Mouse (Mus musculus) heart, postnatal 0 days (tissue): ENCODE data around the gene Prss38. TPM values are rescaled to one million over a fixed set of nuclear protein-coding genes. Genes with fewer than 3 reads are reported as not detected.

Source experiments
- ATAC-seq: fragments of 200-750 bp; cut with Nextera tagmentation; 2 replicates; pipeline ENCODE4 v1.8.0; 2017; ENCODE audit warnings: low read depth, moderate number of reproducible peaks, moderate library complexity; ENCODE audit not compliant: insufficient read depth
- DNase-seq: peaks from one replicate; pipeline ENCODE4 v3.0.0-alpha.2; 2016; ENCODE audit warnings: low spot score
- H3K27ac ChIP-seq: fragments of 300-500 bp; sonication (generic); 2 replicates; pipeline ENCODE4 v1.5.1; 2014; ENCODE audit warnings: low read depth, mild to moderate bottlenecking
- H3K27me3 ChIP-seq: fragments of 300-500 bp; sonication (generic); 2 replicates; pipeline ENCODE4 v1.6.1; 2014; ENCODE audit warnings: low read length, mixed read lengths; ENCODE audit not compliant: control insufficient read depth, insufficient read depth
- H3K36me3 ChIP-seq: fragments of 300-500 bp; sonication (generic); replicated peaks from 2 replicates; pipeline ENCODE4 v1.6.1; 2014; ENCODE audit warnings: low read length, mixed read lengths; ENCODE audit not compliant: control insufficient read depth, insufficient read depth
- H3K4me1 ChIP-seq: fragments of 300-500 bp; sonication (generic); 2 replicates; pipeline ENCODE4 v1.6.1; 2014; ENCODE audit warnings: antibody characterized with exemption; ENCODE audit not compliant: control insufficient read depth, insufficient read depth
- H3K4me2 ChIP-seq: fragments of 300-500 bp; sonication (generic); 2 replicates; pipeline ENCODE4 v1.6.1; 2014; ENCODE audit warnings: low read depth, mild to moderate bottlenecking, low read length, moderate library complexity
- H3K4me3 ChIP-seq: fragments of 300-500 bp; sonication (generic); 2 replicates; pipeline ENCODE4 v1.5.1; 2014; ENCODE audit warnings: low read depth, low read length
- H3K9ac ChIP-seq: fragments of 300-500 bp; sonication (generic); replicated peaks from 2 replicates; pipeline ENCODE4 v1.6.1; 2014; ENCODE audit warnings: low read depth, low read length, mixed read lengths
- H3K9me3 ChIP-seq: fragments of 300-500 bp; sonication (generic); replicated peaks from 2 replicates; pipeline ENCODE4 v1.6.1; 2016; ENCODE audit warnings: low read length; ENCODE audit not compliant: control insufficient read depth
- CTCF ChIP-seq: IDR thresholded peaks from 2 replicates; pipeline ENCODE4 v1.5.1; 2016; ENCODE audit warnings: antibody characterized with exemption, control low read depth, low read depth
- EP300 ChIP-seq: IDR thresholded peaks from 2 replicates; pipeline ENCODE4 v1.6.1; 2016; ENCODE audit warnings: antibody characterized with exemption, low read depth
- WGBS: fragments of 180-500 bp; shearing (Covaris S2); extraction: QIAGEN DNeasy Blood & Tissue Kit; methylation state at CpG from one replicate; pipeline ENCODE4 v1.1.7; 2014; 5-methylcytosine and 5-hydroxymethylcytosine counted together
- microRNA-seq: library from miRNA; unstranded; fragments of <30 nt; microRNA quantifications from one replicate; pipeline ENCODE4, GENCODE M21; 2016
- polyA plus RNA-seq: library from polyadenylated mRNA; unstranded; fragments of >200 nt; fragmentation: Nextera tagmentation; extraction: Ambion mirVana; gene quantifications from 2 replicates; pipeline ENCODE4 v1.2.1, GENCODE M21; 2015
- total RNA-seq: library from RNA; depleted of rRNA; stranded (reverse); fragments of >200 nt; gene quantifications from 2 replicates; pipeline ENCODE4 v1.2.3, GENCODE M21; 2014; ENCODE audit warnings: low replicate concordance; rRNA removed

Gene Prss38
- total and polyA plus RNA-seq, 2 experiments from 2014 or later, result not detected

GRCm38 (mm10) chr11:59322988-59323387 is 52.5 kb downstream of the Prss38 start:
- TF ChIP-seq EP300 (no peak), CTCF (no peak)
- no peak for DNase-seq

More at GRCm38 (mm10) chr11:59322988-59323387, 52.5 kb downstream of the Prss38 start:
- Histone ChIP-seq H3K4me3 (no peak overlapping the region), H3K4me2 (no peak overlapping the region), H3K36me3 (no peaks in the 10 kb centered on the region), H3K4me1 (no peaks in the 10 kb centered on the region), H3K9ac (no peak overlapping the region), H3K27ac (no peak overlapping the region), H3K9me3 (no peaks in the 10 kb centered on the region), H3K27me3 (0 out of 2 replicates have a peak, but pooled peaks cover 4% of the 10 kb centered on the region)
- WGBS, result 86% methylated on average over 3 of the region's 3 CpGs
- ATAC-seq, result no peak

Small RNA genes within 50 kb of the gene (microRNA-seq; reads per million reads assigned to microRNA genes)
- gene Gm24756, result not detected

Other genes with a start within 250 kb of the Prss38 start
- 225 and 245 TPM in 2 replicates for gene Obscn, start 239.3 kb downstream of the Prss38 start, total RNA-seq
- gene Obscn, start 239.3 kb downstream of the Prss38 start, polyA plus RNA-seq, result 106 and 107 TPM in 2 replicates
- gene Iba57, start 211.9 kb downstream of the Prss38 start, total RNA-seq, result 10.2 and 12.4 TPM in 2 replicates
- 10.7 and 11.0 TPM in 2 replicates for gene Iba57, start 211.9 kb downstream of the Prss38 start, polyA plus RNA-seq
- gene Gjc2, start 192.4 kb downstream of the Prss38 start, total RNA-seq, result 0.08 and 0.12 TPM in 2 replicates
- gene Gjc2, start 192.4 kb downstream of the Prss38 start, polyA plus RNA-seq, result 0.63 and 0.75 TPM in 2 replicates
- 47.5 and 60.3 TPM in 2 replicates for gene Guk1, start 183.4 kb downstream of the Prss38 start, total RNA-seq
- 138 and 146 TPM in 2 replicates for gene Guk1, start 183.4 kb downstream of the Prss38 start, polyA plus RNA-seq
- gene Mrpl55, start 173.2 kb downstream of the Prss38 start, total RNA-seq, result 174 and 187 TPM in 2 replicates
- gene Mrpl55, start 173.2 kb downstream of the Prss38 start, polyA plus RNA-seq, result 196 and 199 TPM in 2 replicates
- 1.6 TPM in 1 of 2 replicates, not detected in the other for gene 2310033P09Rik, start 167.3 kb downstream of the Prss38 start, total RNA-seq
- gene 2310033P09Rik, start 167.3 kb downstream of the Prss38 start, polyA plus RNA-seq, result 19.9 and 21.4 TPM in 2 replicates
- 336 and 378 TPM in 2 replicates for gene Arf1, start 147.4 kb downstream of the Prss38 start, total RNA-seq
- 533 and 540 TPM in 2 replicates for gene Arf1, start 147.4 kb downstream of the Prss38 start, polyA plus RNA-seq
- not detected in 2 replicates for gene Wnt3a, start 84.9 kb downstream of the Prss38 start, total RNA-seq
- gene Wnt3a, start 84.9 kb downstream of the Prss38 start, polyA plus RNA-seq, result not detected in 2 replicates
- gene Wnt9a, start 68.7 kb downstream of the Prss38 start, total RNA-seq, result 3.4 and 4.0 TPM in 2 replicates
- gene Wnt9a, start 68.7 kb downstream of the Prss38 start, polyA plus RNA-seq, result 2.8 and 2.9 TPM in 2 replicates
- 11.8 and 15.1 TPM in 2 replicates for gene Jmjd4, start 74.4 kb upstream of the Prss38 start, total RNA-seq
- gene Jmjd4, start 74.4 kb upstream of the Prss38 start, polyA plus RNA-seq, result 7.6 and 8.9 TPM in 2 replicates
- 47.1 and 87.2 TPM in 2 replicates for gene Snap47, start 75.5 kb upstream of the Prss38 start, total RNA-seq
- gene Snap47, start 75.5 kb upstream of the Prss38 start, polyA plus RNA-seq, result 57.9 and 60.4 TPM in 2 replicates
- gene Zfp867, start 96.8 kb upstream of the Prss38 start, total RNA-seq, result 4.1 and 8.3 TPM in 2 replicates
- gene Zfp867, start 96.8 kb upstream of the Prss38 start, polyA plus RNA-seq, result 6.4 and 6.5 TPM in 2 replicates
- 20.6 and 21.4 TPM in 2 replicates for gene Zkscan17, start 151.1 kb upstream of the Prss38 start, total RNA-seq
- gene Zkscan17, start 151.1 kb upstream of the Prss38 start, polyA plus RNA-seq, result 8.7 and 10.1 TPM in 2 replicates
- gene Nlrp3, start 165.9 kb upstream of the Prss38 start, total RNA-seq, result 0.11 and 0.15 TPM in 2 replicates
- gene Nlrp3, start 165.9 kb upstream of the Prss38 start, polyA plus RNA-seq, result 0.18 and 0.25 TPM in 2 replicates
- gene Olfr222, start 200.6 kb upstream of the Prss38 start, total RNA-seq, result not detected in 2 replicates
- gene Olfr222, start 200.6 kb upstream of the Prss38 start, polyA plus RNA-seq, result not detected in 2 replicates
- gene Olfr223, start 217.6 kb upstream of the Prss38 start, total RNA-seq, result not detected in 2 replicates
- not detected in 2 replicates for gene Olfr223, start 217.6 kb upstream of the Prss38 start, polyA plus RNA-seq